Mouse (Mus musculus): ENCODE results near the gene Atp6v1g2. TPM values are rescaled to one million over a fixed set of nuclear protein-coding genes. Genes with fewer than 3 reads are reported as not detected.

Gene Atp6v1g2
- polyA plus RNA-seq (2015; fragmentation: Nextera tagmentation; extraction: Ambion mirVana), result 41.6 and 43.0 TPM in 2 replicates

GRCm38 (mm10) chr17:35233114-35233980, at the start of gene Atp6v1g2:
Gene Atp6v1g2, plus strand, starts transcription at chr17:35233660.
- H3K9me3 ChIP-seq, result no peaks in the 10 kb centered on the region
- no peak for ATAC-seq
- peaks cover 33% of the 10 kb centered on the region for H3K4me1 ChIP-seq (replicated peaks)
- peak within 1 kb of the TSS; percentile 96 for H3K4me2 ChIP-seq (replicated peaks)
- peak within 1 kb of the TSS; percentile 86 for H3K9ac ChIP-seq (replicated peaks)
- WGBS, result 85% methylated on average over 18 of the region's 18 CpGs
- peaks cover 32% of the 10 kb centered on the region for H3K36me3 ChIP-seq
- peak within 1 kb of the TSS; percentile 62 for H3K4me3 ChIP-seq (replicated peaks)
- peak within 1 kb of the TSS; percentile 95; the same call in 1 of the 2 replicates for H3K27ac ChIP-seq
- H3K27me3 ChIP-seq, result no peaks in the 10 kb centered on the region

- Histone ChIP-seq H3K9me3 (no peaks in the 10 kb centered on the region), H3K36me3 (no peaks in the 10 kb centered on the region), H3K4me1 (replicated peaks) (peaks cover 6% of the 10 kb centered on the region; the same call in 1 of the 2 replicates), H3K4me3 (replicated peaks) (peak overlapping the region; percentile 30), H3K9ac (replicated peaks) (no peak overlapping the region), H3K27ac (no peak overlapping the region), H3K4me2 (replicated peaks) (peak overlapping the region; percentile 51), H3K27me3 (no peaks in the 10 kb centered on the region)
- WGBS, result 2% methylated on average over 18 of the region's 18 CpGs
- ATAC-seq, result 0 out of 2 replicates have a peak, but pooled peaks have one; percentile 24
Observed at GRCm38 (mm10) chr17:35185639-35186611, 47.5 kb upstream of the Atp6v1g2 start.

GRCm38 (mm10) chr17:35186681-35187080, 46.8 kb upstream of the Atp6v1g2 start:
- no peaks in the 10 kb centered on the region for H3K36me3 ChIP-seq
- no peak overlapping the region for H3K9ac ChIP-seq (replicated peaks)
- peaks cover 6% of the 10 kb centered on the region; the same call in 1 of the 2 replicates for H3K4me1 ChIP-seq (replicated peaks)
- 0 out of 2 replicates have a peak overlapping the region, but pooled peaks have one; percentile 44 for H3K27ac ChIP-seq
- ATAC-seq, result 0 out of 2 replicates have a peak, but pooled peaks have one; percentile 45
- WGBS, result 1% methylated on average over 4 of the region's 4 CpGs
- peak overlapping the region; percentile 30 for H3K4me3 ChIP-seq (replicated peaks)
- H3K9me3 ChIP-seq, result no peaks in the 10 kb centered on the region
- no peaks in the 10 kb centered on the region for H3K27me3 ChIP-seq
- peak overlapping the region; percentile 51 for H3K4me2 ChIP-seq (replicated peaks)

- ATAC-seq, result no peak
- H3K27ac ChIP-seq, result no peak overlapping the region
- H3K9ac ChIP-seq (replicated peaks), result no peak overlapping the region
- 78% methylated on average over 4 of the region's 4 CpGs for WGBS
- no peaks in the 10 kb centered on the region for H3K36me3 ChIP-seq
- no peak overlapping the region for H3K4me3 ChIP-seq (replicated peaks)
- peaks cover 6% of the 10 kb centered on the region; the same call in 1 of the 2 replicates for H3K4me1 ChIP-seq (replicated peaks)
- no peaks in the 10 kb centered on the region for H3K27me3 ChIP-seq
- no peak overlapping the region for H3K4me2 ChIP-seq (replicated peaks)
- H3K9me3 ChIP-seq, result no peaks in the 10 kb centered on the region
Observed at GRCm38 (mm10) chr17:35187345-35187744, 46.1 kb upstream of the Atp6v1g2 start.

GRCm38 (mm10) chr17:35187959-35188610, 45.4 kb upstream of the Atp6v1g2 start, which contains the start of gene Lst1:
Gene Lst1, minus strand, starts transcription at chr17:35188439.
- H3K36me3 ChIP-seq, result no peaks in the 10 kb centered on the region

GRCm38 (mm10) chr17:35189186-35189585, 44.3 kb upstream of the Atp6v1g2 start:
- ATAC-seq, result no peak
- H3K27me3 ChIP-seq, result peaks cover 8% of the 10 kb centered on the region
- no peak overlapping the region for H3K4me2 ChIP-seq (replicated peaks)
- H3K36me3 ChIP-seq, result no peaks in the 10 kb centered on the region
- H3K4me1 ChIP-seq (replicated peaks), result peaks cover 6% of the 10 kb centered on the region; the same call in 1 of the 2 replicates
- H3K9ac ChIP-seq (replicated peaks), result no peak overlapping the region
- WGBS, result 70% methylated on average over 1 of the region's 1 CpGs
- H3K4me3 ChIP-seq (replicated peaks), result no peak overlapping the region
- no peak overlapping the region for H3K27ac ChIP-seq
- H3K9me3 ChIP-seq, result no peaks in the 10 kb centered on the region

More at GRCm38 (mm10) chr17:35187959-35188610, 45.4 kb upstream of the Atp6v1g2 start, which contains the start of gene Lst1:
- no peak for ATAC-seq
- H3K4me1 ChIP-seq (replicated peaks), result peaks cover 6% of the 10 kb centered on the region; the same call in 1 of the 2 replicates
- H3K27ac ChIP-seq, result peak within 1 kb of the TSS; percentile 1; the same call in 1 of the 2 replicates
- H3K27me3 ChIP-seq, result no peaks in the 10 kb centered on the region
- H3K4me3 ChIP-seq (replicated peaks), result no peak within 1 kb of the TSS
- H3K9ac ChIP-seq (replicated peaks), result no peak within 1 kb of the TSS
- WGBS, result 64% methylated on average over 7 of the region's 7 CpGs
- H3K4me2 ChIP-seq (replicated peaks), result no peak within 1 kb of the TSS
- no peaks in the 10 kb centered on the region for H3K9me3 ChIP-seq

GRCm38 (mm10) chr17:35190096-35190495, 43.4 kb upstream of the Atp6v1g2 start:
- no peak for ATAC-seq
- H3K4me1 ChIP-seq (replicated peaks), result peaks cover 7% of the 10 kb centered on the region
- H3K9me3 ChIP-seq, result no peaks in the 10 kb centered on the region
- H3K36me3 ChIP-seq, result no peaks in the 10 kb centered on the region
- peaks cover 17% of the 10 kb centered on the region for H3K27me3 ChIP-seq
- no peak overlapping the region for H3K27ac ChIP-seq
- H3K9ac ChIP-seq (replicated peaks), result no peak overlapping the region
- 77% methylated on average over 4 of the region's 4 CpGs for WGBS
- H3K4me3 ChIP-seq (replicated peaks), result no peak overlapping the region
- no peak overlapping the region for H3K4me2 ChIP-seq (replicated peaks)

- H3K9me3 ChIP-seq, result no peaks in the 10 kb centered on the region
- no peaks in the 10 kb centered on the region for H3K36me3 ChIP-seq
- no peak for ATAC-seq
- no peak overlapping the region for H3K27ac ChIP-seq
- no peak overlapping the region for H3K4me2 ChIP-seq (replicated peaks)
- H3K9ac ChIP-seq (replicated peaks), result no peak overlapping the region
- no peak overlapping the region for H3K4me3 ChIP-seq (replicated peaks)
- peaks cover 33% of the 10 kb centered on the region for H3K27me3 ChIP-seq
- H3K4me1 ChIP-seq (replicated peaks), result peaks cover 14% of the 10 kb centered on the region
- WGBS, result 55% methylated on average over 2 of the region's 2 CpGs
Observed at GRCm38 (mm10) chr17:35191723-35192122, 41.7 kb upstream of the Atp6v1g2 start.

- ATAC-seq, result no peak
- H3K9me3 ChIP-seq, result no peaks in the 10 kb centered on the region
- no peak overlapping the region for H3K27ac ChIP-seq
- peaks cover 14% of the 10 kb centered on the region for H3K4me1 ChIP-seq (replicated peaks)
- 85% methylated on average over 5 of the region's 5 CpGs for WGBS
- H3K9ac ChIP-seq (replicated peaks), result no peak overlapping the region
- H3K36me3 ChIP-seq, result no peaks in the 10 kb centered on the region
- H3K4me2 ChIP-seq (replicated peaks), result no peak overlapping the region
- H3K27me3 ChIP-seq, result peaks cover 40% of the 10 kb centered on the region
- no peak overlapping the region for H3K4me3 ChIP-seq (replicated peaks)
Observed at GRCm38 (mm10) chr17:35192924-35193323, 40.5 kb upstream of the Atp6v1g2 start.

GRCm38 (mm10) chr17:35193881-35194843, 39.3 kb upstream of the Atp6v1g2 start, which contains the start of gene Ltb:
Gene Ltb, plus strand, starts transcription at chr17:35194439.
- Histone ChIP-seq H3K36me3 (no peaks in the 10 kb centered on the region), H3K4me1 (replicated peaks) (peaks cover 14% of the 10 kb centered on the region), H3K9ac (replicated peaks) (no peak within 1 kb of the TSS), H3K27me3 (peaks cover 43% of the 10 kb centered on the region), H3K4me3 (replicated peaks) (peak within 1 kb of the TSS; percentile 38; the same call in 1 of the 2 replicates), H3K4me2 (replicated peaks) (no peak within 1 kb of the TSS), H3K9me3 (no peaks in the 10 kb centered on the region), H3K27ac (no peak within 1 kb of the TSS)
- 75% methylated on average over 28 of the region's 28 CpGs for WGBS
- no peak for ATAC-seq
